Mouse (Mus musculus) cerebellum, postnatal 14 days (tissue): ENCODE data around the gene Cks2.

Experiments
- DNase-seq, 2 experiments: peaks; one replicate each; pipeline ENCODE4 v3.0.0; 2021; ENCODE audit warnings: mixed read lengths in 2 of 2

The Cks2 gene

DNA sequence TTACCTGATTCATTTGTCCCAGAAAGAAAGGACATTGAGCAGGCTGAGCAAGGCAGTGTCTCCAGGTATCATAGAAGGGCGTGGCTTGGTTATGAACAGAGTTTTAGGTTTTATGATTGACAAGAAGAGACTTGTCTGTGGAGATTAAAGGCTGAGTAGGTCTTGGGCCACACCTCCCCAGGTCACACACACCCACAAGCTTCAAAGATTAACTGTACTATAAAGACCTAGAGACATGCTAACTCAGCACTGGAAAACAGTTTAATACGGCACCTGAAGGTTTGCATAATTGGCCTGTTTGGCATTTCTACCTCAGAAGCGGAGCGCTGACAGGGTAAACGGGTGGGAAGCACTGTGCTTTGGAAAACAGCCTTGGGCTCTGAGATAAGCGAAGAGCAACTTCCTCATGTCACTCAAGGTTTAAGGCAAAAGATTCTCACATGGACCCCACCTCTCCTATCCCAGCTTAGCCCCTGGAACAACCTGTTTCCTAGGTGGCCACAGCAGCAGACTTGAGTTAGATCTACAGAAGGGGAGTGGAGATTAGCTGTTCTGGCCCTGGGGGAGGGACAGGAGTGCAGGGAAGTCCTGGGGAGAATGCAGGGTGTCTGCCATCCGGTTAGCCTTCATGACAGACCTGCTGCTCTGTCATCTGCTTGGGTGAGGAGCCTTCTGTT lies 40.4 kb downstream of the Cks2 start:
- no peak for DNase-seq

DNA sequence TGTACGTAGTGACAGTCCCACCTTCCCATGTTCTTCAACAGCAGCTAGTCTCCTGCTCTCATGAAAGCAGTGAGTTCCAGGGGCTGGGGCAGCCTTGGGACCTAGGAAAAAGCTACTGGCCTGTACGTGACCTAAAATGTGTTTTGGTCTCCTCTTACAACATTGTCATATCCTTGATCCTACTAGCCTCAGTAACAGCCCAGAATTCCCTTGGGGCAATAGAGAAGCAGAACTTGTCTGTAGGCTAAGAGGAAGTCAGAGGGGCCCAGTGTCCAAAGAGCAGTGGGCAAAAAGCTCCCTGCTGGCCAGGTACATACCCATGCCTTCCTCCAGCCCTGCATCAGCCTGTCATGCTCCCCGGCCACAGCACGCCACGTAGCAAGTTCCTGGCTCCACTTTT lies 41.9 kb downstream of the Cks2 start:
- no peak for DNase-seq

DNA sequence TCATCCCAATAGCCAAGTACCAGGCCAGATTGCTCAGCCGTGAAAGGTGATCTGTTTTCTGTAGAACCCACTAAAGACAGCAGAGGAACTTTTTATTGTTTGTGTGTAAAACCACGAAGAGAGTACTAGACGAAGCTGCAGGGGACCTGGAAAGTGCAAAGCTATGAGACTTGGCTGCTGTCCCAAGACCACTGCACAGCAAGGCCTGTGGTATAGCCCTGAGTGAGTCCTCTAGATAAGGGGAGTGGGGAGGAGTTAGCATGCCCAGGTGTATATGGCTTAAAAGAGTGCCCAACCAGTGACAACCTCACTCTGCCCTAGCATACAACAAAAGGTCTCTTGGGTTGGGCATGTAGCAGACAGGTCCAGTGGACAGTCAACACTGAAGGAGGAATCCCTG lies 43.7 kb downstream of the Cks2 start:
- no peak for DNase-seq

DNA sequence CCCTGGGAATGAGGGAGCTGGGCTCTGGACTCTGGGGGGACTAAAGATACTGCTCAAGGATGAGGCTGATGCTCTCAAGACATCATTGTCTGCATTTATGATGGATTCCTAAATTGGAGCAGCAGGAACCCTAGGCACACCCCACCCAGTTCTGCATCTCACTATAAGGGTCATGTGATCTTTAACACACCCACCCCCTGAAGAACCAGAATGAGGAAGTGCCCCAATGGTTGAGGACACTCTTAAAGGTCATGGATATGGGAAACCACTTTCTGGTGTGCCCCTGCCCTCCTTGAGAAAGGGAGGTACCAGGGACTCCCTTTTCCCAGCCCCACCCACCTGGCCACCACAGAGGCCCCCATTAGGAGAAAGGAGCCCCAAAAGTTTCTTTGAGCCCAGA lies 51.4 kb downstream of the Cks2 start:
- no peak for DNase-seq

DNA sequence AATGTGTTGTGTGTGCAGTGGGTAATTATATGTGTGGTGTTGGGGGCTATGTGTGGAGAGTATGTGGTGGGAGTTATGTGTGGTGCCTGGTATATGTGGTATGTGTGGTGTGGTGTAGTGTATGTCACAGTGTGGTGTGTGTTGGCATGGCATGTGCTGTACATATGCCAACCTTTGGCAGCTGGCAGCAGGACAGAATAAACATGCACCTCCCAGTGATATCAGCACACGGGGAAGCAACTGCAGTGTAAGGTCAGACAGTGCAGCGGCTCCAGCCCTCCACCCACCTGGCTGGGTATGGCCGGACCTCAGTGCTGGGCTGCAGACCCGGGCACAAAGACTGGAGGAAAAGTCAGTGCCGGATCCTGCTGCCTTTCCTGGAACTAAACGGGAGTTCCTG lies 52.4 kb downstream of the Cks2 start:
- DNase-seq = no peak

DNA sequence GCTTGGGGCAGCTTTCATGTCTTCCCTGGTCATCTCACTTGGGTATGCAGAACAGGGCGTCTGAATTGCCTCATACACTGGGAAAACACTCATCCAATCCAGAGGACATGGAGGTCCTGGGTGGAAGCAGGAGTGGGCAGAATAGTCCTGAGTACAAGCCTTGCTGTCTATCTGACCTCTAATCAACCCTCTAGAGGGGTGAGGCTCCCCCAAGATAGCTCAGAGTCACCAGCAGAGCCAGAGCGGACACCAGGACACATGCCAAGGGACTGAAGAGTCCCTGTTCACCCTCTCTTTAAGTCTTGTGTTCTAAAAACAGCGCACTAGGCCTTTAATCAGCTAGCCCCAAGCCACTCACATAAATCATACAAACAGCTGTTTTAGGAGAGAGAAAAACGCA lies 52.9 kb downstream of the Cks2 start:
- DNase-seq = no peak

DNA sequence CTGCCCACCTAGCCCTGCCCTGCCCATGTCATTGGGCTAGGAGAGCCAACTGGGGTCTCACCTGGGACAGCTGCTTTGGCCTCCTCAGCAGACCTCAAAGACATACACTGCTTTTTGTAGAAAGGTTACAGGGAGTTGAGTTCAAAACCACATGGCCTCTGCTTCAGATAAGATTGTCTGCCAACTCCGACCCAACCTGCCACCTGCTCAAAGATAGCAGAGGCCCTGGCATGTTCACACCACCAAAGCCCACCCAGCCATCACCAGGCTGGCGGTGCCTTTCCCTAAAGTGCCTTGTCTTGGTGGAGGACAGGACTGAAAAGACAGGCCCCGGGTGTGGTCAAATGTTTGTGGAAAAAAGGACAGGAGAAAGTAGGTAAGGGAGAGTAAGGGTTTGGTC lies 53.3 kb downstream of the Cks2 start:
- DNase-seq = no peak
